Mouse (Mus musculus) stomach, postnatal 0 days (tissue): ENCODE measurements around the gene Trim28.

Experiments used
- CTCF ChIP-seq: IDR thresholded peaks from 2 replicates; pipeline ENCODE4 v1.5.1; 2016; ENCODE audit warnings: antibody characterized with exemption, low read depth, mild to moderate bottlenecking, moderate library complexity
- EP300 ChIP-seq: optimal IDR thresholded peaks from 2 replicates; pipeline ENCODE3; 2016; ENCODE audit warnings: antibody characterized with exemption

GRCm38 (mm10) chr7:12970906-12971305 is 28.0 kb upstream of the Trim28 start:
- TF ChIP-seq EP300 (no peak), CTCF (no peak)
